14 mouse cellular contexts compared by ENCODE assay signal in the genomic region with DNA sequence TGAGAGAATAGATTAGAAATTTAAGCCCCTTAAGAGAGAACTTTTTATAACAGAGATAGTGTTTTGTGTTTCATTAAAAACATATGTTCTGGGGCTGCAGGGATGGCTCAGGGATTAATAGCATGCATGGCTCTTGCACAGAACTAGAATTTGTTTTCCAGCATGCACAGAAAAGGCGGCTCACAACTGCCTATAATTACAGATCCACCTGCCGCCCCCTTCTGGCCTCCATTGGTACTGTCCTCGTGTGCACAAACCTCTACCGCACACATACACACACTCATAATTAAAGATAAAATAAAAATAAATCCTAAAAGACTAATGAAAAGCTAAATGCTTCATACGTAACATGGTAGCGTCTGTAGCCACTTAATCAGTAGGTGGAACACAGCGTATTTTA. TPM values are rescaled to one million over a fixed set of nuclear protein-coding genes. Genes with fewer than 3 reads are reported as not detected.
DNase-seq lines count a peak whose midpoint lies in the region; ATAC-seq and TF ChIP-seq lines count a peak whose summit lies in the region.
"Had no signal": no experiment of that assay in that cellular context is flagged by ENCODE, and none has a peak within 500 bp of the region (broad histone marks: within the 10 kb centered on the region; RNA-seq: fewer than 3 reads in every experiment).

No protein-coding gene starts in this region.

- ATAC-seq in lung, embryonic 14.5 days (ENCODE audit: insufficient read depth), result no peak
- ATAC-seq in liver, embryonic 14.5 days (ENCODE audit: insufficient read depth), result no peak
- ATAC-seq in neural tube, embryonic 15.5 days (ENCODE audit: low FRiP score), result no peak
- no peak for ATAC-seq in erythroid progenitor cell, adult 5-6 weeks (replicated peaks; ENCODE audit: low FRiP score, poor library complexity, severe bottlenecking)
- ATAC-seq: hindbrain, embryonic 16.5 days had no signal

- H3K79me2 ChIP-seq in heart, adult 2 months (replicated peaks; ENCODE audit: control insufficient read depth, insufficient read depth, low read length), result no peaks in the 10 kb centered on the region

- peaks cover 2% of the 10 kb centered on the region for H3K4me1 ChIP-seq in heart, adult 2 months (ENCODE audit: control insufficient read depth, insufficient read depth, low read length)
- no peaks in the 10 kb centered on the region for H3K4me1 ChIP-seq in lung, embryonic 14.5 days (ENCODE audit: insufficient read depth)
- H3K4me1 ChIP-seq in liver, embryonic 14.5 days (replicated peaks; ENCODE audit: control insufficient read depth in 2 of 2, insufficient read depth in 2 of 2, low read length in 1 of 2), result peaks cover 0 to 3% of the 10 kb centered on the region in 2 experiments; a peak in 2 of 4 replicates
- no peaks in the 10 kb centered on the region for H3K4me1 ChIP-seq in neural tube, embryonic 15.5 days
- H3K4me1 ChIP-seq: heart, embryonic 12.5 days had no signal

- TF ChIP-seq CTCF in heart, adult 2 months (IDR thresholded peaks at IDR 0.05), result peak; percentile 59
- TF ChIP-seq CTCF in lung, embryonic 14.5 days (IDR thresholded peaks at IDR 0.05; ENCODE audit: low read depth), result peak; percentile 52
- TF ChIP-seq CTCF in liver, embryonic 14.5 days (IDR thresholded peaks at IDR 0.05; ENCODE audit: low read depth), result peak; percentile 60

- DNase-seq in heart, adult 2 months, result no peak
- no peak for DNase-seq in heart, adult 8-10 months (ENCODE audit: low spot score)
- DNase-seq in lung, embryonic 14.5 days, result peak; percentile 27
- DNase-seq in lung, postnatal 10 days, result no peak
- DNase-seq in ES-CJ7 (ENCODE audit: low read depth, low spot score), result peak; percentile 37
- DNase-seq in liver, embryonic 14.5 days (ENCODE audit: low read depth in 3 of 3, low spot score in 3 of 3), result no peak
- DNase-seq: adrenal gland, adult 8-10 months; cerebellum, postnatal 25 days had no signal

- H3K9me3 ChIP-seq in lung, embryonic 14.5 days (ENCODE audit: low read depth, low read length), result no peaks in the 10 kb centered on the region
- H3K9me3 ChIP-seq in liver, embryonic 14.5 days (ENCODE audit: control insufficient read depth, low read length), result no peaks in the 10 kb centered on the region
- no peaks in the 10 kb centered on the region for H3K9me3 ChIP-seq in neural tube, embryonic 15.5 days (replicated peaks)
- H3K9me3 ChIP-seq: G1E; heart, embryonic 12.5 days had no signal

- H3K9ac ChIP-seq in heart, adult 2 months (ENCODE audit: low read depth, low read length), result no peak overlapping the region
- no peak overlapping the region for H3K9ac ChIP-seq in lung, embryonic 14.5 days
- H3K9ac ChIP-seq in liver, embryonic 14.5 days (replicated peaks), result no peak overlapping the region
- H3K9ac ChIP-seq in neural tube, embryonic 15.5 days (replicated peaks), result no peak overlapping the region
- H3K9ac ChIP-seq: heart, embryonic 12.5 days had no signal

- no peak overlapping the region for H3K4me3 ChIP-seq in heart, adult 2 months
- no peak overlapping the region for H3K4me3 ChIP-seq in lung, embryonic 14.5 days (ENCODE audit: low read depth, low read length)
- no peak overlapping the region for H3K4me3 ChIP-seq in liver, embryonic 14.5 days (ENCODE audit: insufficient read depth in 1 of 2, low read depth in 2 of 2, low read length in 2 of 2)
- H3K4me3 ChIP-seq in neural tube, embryonic 15.5 days (replicated peaks), result no peak overlapping the region
- H3K4me3 ChIP-seq: erythroblast, embryonic 14.5 days; heart, embryonic 12.5 days had no signal

- no peak overlapping the region for H3K27ac ChIP-seq in heart, adult 2 months
- H3K27ac ChIP-seq in lung, embryonic 14.5 days (ENCODE audit: low read depth), result no peak overlapping the region
- no peak overlapping the region for H3K27ac ChIP-seq in liver, embryonic 14.5 days
- no peak overlapping the region for H3K27ac ChIP-seq in neural tube, embryonic 15.5 days (replicated peaks)

- no peak for TF ChIP-seq POLR2A in heart, adult 2 months (IDR thresholded peaks at IDR 0.05; ENCODE audit: insufficient read depth, low read depth, low read length)

- 96% methylated on average over 7 of the region's 7 CpGs for WGBS in heart, adult 2 months
- 91% methylated on average over 7 of the region's 7 CpGs for WGBS in lung, embryonic 14.5 days
- WGBS in liver, embryonic 14.5 days (ENCODE audit: insufficient replicate concordance), result 82% methylated on average over 7 of the region's 7 CpGs
- WGBS in neural tube, embryonic 15.5 days, result 92% methylated on average over 7 of the region's 7 CpGs

- no peaks in the 10 kb centered on the region for H3K27me3 ChIP-seq in heart, adult 2 months (ENCODE audit: control insufficient read depth, insufficient read depth, low read length)
- H3K27me3 ChIP-seq in lung, embryonic 14.5 days (ENCODE audit: insufficient read depth, low read length), result no peaks in the 10 kb centered on the region
- no peaks in the 10 kb centered on the region for H3K27me3 ChIP-seq in liver, embryonic 14.5 days (ENCODE audit: control insufficient read depth, insufficient read depth, low read length)
- no peaks in the 10 kb centered on the region for H3K27me3 ChIP-seq in neural tube, embryonic 15.5 days (replicated peaks)
- H3K27me3 ChIP-seq: heart, embryonic 12.5 days had no signal

- H3K36me3 ChIP-seq in heart, adult 2 months (ENCODE audit: control insufficient read depth, insufficient read depth, low read length), result no peaks in the 10 kb centered on the region; the same call in 1 of the 2 replicates
- no peaks in the 10 kb centered on the region for H3K36me3 ChIP-seq in lung, embryonic 14.5 days (ENCODE audit: insufficient read depth)
- no peaks in the 10 kb centered on the region for H3K36me3 ChIP-seq in liver, embryonic 14.5 days (replicated peaks; ENCODE audit: control insufficient read depth, insufficient read depth, low read depth)
- no peaks in the 10 kb centered on the region for H3K36me3 ChIP-seq in neural tube, embryonic 15.5 days
- H3K36me3 ChIP-seq: G1E had no signal

- H3K4me2 ChIP-seq in lung, embryonic 14.5 days, result no peak overlapping the region
- H3K4me2 ChIP-seq in liver, embryonic 14.5 days (ENCODE audit: low read depth), result no peak overlapping the region
- H3K4me2 ChIP-seq in neural tube, embryonic 15.5 days, result no peak overlapping the region
- H3K4me2 ChIP-seq: heart, embryonic 12.5 days had no signal

- TF ChIP-seq EP300 in heart, adult 2 months (IDR thresholded peaks at IDR 0.05; ENCODE audit: insufficient read depth, low read depth, low read length), result no peak
- TF ChIP-seq EP300 in liver, embryonic 14.5 days (IDR thresholded peaks at IDR 0.05; ENCODE audit: low read depth), result no peak

- intact Hi-C loops in heart, adult 2 months (cut with DNase I), result loop anchor here (2.0 kb wide), 1 partner anchor 177 kb away; no protein-coding TSS in a partner anchor

RNA-seq across cellular contexts. Expression of a gene that starts 30.5 kb away (rescaled TPM):
- total RNA-seq in heart, adult 2 months (2021), result 1 to 10 TPM in 1 of 2 experiments, under 1 TPM in 1; 0.84 to 1.1 TPM
- 1.5 and 2.3 TPM in 2 replicates for polyA plus RNA-seq in heart, adult 2 months (2012; rRNA removed)
- total RNA-seq in heart, adult 8-10 months (2022), result 1 to 10 TPM in 2 of 4 experiments, under 1 TPM in 2; 0.60 to 1.7 (median 1.2) TPM
- polyA plus RNA-seq in lung, embryonic 14.5 days (2014; fragmentation: Nextera tagmentation; extraction: Ambion mirVana), result 7.7 and 7.9 TPM in 2 replicates
- polyA plus RNA-seq in liver, embryonic 14.5 days (2012; rRNA removed), result 0.80 and 0.91 TPM in 2 replicates
- polyA plus RNA-seq in liver, embryonic 14.5 days (2014; fragmentation: Nextera tagmentation; extraction: Ambion mirVana), result 0.52 and 0.91 TPM in 2 replicates
- 0.81 and 3.1 TPM in 2 replicates for polyA plus RNA-seq in neural tube, embryonic 15.5 days (2015; fragmentation: Nextera tagmentation; extraction: Ambion mirVana)
- total RNA-seq in erythroid progenitor cell, adult 5-6 weeks (2015; ENCODE audit: low replicate concordance), result 2.5 and 3.4 TPM in 2 replicates
- 2.8 TPM in 1 of 2 replicates, not detected in the other for total RNA-seq in erythroid progenitor cell, adult 5-6 weeks (2017; ENCODE audit: low replicate concordance)
- polyA plus RNA-seq: erythroblast, embryonic 14.5 days had no signal

Comparison
In these comparisons a context has a peak if more than half of its experiments do, and no peak if none do; other contexts are left out.
1. DNase-seq: peak in lung, embryonic 14.5 days (single experiment) and ES-CJ7 (single experiment); none in heart, adult 2 months (0 of 2), heart, adult 8-10 months (single experiment), lung, postnatal 10 days (single experiment) and liver, embryonic 14.5 days (0 of 3).
2. Peak in every context shown above with its lines, with median percentiles within 50 percentile points of each other: CTCF ChIP-seq.